Mouse (Mus musculus): Measurements from ENCODE around the gene Szrd1.
A peak's percentile ranks its signal among the peaks of the same experiment; 100 is the strongest.

DNA sequence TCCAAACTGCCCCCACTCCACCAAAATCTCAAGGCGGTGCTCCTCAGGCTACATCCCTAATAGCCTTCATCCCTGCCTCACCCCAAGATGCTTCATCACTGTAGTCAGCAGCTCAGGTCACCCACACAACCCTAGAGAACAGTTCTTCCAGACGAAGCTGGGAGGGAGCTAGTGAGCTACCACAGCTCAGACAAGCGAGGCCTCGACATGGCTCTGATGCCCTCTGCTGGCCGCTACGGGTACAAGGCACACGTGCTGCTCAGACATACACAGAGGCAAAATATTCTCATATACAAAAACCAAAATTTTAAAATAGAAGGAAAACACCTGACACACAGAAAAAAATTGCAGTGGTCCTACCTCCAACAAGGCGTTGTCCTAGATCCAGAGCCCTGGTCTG, 74.5 kb downstream of the Szrd1 start:
- peak; percentile 100 for TF ChIP-seq CTCF (IDR thresholded peaks at IDR 0.05; ENCODE audit: control insufficient read depth, insufficient read depth, low read length)
- no peak for TF ChIP-seq POLR2A (IDR thresholded peaks at IDR 0.05; ENCODE audit: borderline replicate concordance, control insufficient read depth, low read depth, low read length)
